Mouse (Mus musculus): Measurements from ENCODE around the gene M1ap.
A peak's percentile ranks its signal among the peaks of the same experiment; 100 is the strongest.

Gene M1ap

DNA sequence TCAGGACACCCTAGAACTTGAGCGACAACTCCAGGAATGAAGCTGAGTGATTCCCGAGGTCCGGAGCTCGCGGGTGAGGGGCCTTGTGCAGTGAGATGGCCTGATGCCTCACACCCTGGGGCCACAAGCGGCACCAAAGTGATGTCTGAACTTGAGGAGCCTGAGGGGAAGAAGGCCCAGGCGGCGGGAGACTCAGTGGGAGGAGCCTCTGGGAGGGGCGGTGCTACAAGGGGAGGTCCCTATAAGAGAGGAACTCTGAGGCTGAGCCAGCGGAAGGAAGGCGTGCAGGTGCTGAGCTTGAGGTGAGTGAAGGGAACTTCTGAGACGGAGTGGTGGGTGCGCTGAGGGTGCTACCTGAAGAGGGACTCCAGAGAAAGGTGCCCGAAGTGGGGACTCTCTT lies at the start of gene M1ap:
M1ap (plus strand) TSS at position 252 of the 400 bp plus-strand sequence.
- DNase-seq (ENCODE audit: low read depth): no peak

DNA sequence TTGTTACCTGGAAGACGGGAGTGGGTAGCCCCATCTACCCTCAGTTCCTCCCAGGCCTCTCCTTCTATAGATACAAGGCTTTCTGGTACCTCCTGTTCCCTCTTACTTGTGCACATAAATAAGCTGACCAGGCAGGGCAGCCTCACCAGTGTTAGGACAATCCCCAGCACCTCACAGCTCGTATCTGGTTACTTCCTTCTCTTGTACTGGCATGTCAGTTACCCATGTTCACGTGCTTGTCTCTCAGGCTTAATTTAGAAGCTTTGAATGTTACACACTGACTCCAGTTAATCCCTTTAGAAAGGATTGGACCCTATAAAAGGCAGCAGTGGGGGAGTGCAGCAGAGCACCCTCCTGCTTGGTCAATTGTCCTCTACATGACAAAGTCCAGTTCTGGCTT lies 49.4 kb upstream of the M1ap start:
- no peak for DNase-seq (ENCODE audit: low read depth)

- no peak for DNase-seq (ENCODE audit: low read depth)
These were observed 48.5 kb upstream of the M1ap start for GRCm38 (mm10) chr6:82898227-82898626.

DNA sequence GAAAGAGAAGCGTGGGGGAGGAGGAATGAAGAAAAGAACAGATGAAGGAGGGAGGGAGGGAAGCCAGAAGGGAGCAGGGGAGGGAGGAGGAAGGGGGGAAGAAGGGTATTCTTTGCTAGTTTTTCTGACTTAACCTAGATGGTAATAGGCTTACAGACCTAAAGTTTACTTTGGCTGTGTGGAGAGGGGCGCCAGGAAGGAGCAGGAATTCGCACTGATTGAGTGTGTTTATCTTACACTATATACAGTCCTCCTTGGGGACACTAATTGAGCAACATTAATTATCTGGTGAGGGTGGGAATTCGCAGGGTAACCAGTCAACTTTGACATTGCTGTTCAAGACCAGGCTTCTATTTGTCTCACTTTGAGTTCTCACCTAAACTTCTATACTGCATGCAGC lies 48.0 kb upstream of the M1ap start:
- DNase-seq (ENCODE audit: low read depth): no peak

DNA sequence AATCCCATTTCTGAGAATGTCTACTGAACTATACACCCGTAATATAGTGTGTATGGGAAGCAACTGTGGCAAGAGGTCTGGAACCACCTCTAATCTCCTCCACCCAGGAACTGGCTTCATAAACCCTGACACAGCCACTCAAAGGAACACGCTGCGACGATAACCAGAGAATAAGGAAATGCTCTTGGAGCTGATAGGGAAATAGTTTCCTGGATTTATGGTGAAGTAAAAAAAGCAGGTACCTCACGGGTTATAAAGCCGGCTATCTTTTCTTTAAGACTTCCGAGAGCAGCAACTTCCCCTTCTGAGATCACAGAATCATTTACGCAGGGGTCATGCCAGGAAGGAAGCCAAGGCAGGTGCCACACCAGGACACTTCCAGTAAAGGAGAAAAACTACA lies 44.1 kb upstream of the M1ap start:
- DNase-seq (ENCODE audit: low read depth): no peak

- no peak for DNase-seq (ENCODE audit: low read depth)
These were observed 39.7 kb upstream of the M1ap start for GRCm38 (mm10) chr6:82906985-82907384.

- DNase-seq (ENCODE audit: low read depth): no peak
These were observed 38.7 kb upstream of the M1ap start for GRCm38 (mm10) chr6:82908034-82908433.

- DNase-seq (ENCODE audit: low read depth): peak; percentile 44
These were observed 37.4 kb upstream of the M1ap start for GRCm38 (mm10) chr6:82909136-82909855.

- no peak for DNase-seq (ENCODE audit: low read depth)
These were observed 35.4 kb upstream of the M1ap start for GRCm38 (mm10) chr6:82911303-82911702.

DNA sequence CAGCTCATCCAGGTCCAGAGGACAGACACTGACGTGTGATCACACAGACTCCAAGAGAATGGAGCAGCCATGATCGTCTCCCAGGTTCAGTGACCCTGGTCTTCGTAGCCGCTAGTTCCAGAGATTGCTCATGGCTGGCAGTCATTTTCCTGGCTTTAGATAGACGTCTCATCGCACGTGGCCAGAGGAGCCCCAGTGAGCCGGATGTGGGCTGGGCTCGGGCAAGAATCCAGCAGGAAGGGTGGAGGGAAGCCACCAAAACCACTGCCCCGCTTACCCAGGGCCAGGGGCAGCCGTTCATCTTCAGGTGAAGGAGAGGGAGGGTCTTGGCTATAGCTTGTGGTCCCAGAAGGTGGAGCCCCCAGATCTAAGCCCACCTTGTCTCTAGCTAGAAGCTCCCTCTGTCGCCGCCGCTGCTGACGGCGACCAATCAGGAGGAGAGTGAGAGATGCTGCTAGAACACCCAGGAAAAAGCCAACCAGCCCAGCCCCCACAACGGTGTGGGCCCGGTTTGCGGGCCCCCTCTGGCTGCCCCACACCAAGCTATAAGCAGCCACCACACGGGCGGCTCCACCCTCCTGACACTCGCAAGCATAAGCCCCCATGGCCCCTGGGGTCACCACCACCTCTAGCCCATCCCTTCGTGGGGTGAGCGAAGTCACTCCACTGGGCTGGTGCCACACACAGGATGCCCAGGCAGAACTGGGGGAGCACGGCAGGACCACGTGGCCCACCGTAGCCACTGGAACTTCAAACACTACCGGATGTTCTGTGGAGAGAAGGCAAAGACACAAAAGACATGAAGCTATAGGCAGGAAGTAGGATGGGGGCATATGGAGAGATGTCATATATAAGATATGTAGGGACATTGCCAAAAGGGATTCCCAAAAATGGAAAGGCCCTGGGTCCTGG lies 33.1 kb upstream of the M1ap start:
- no peak for DNase-seq (ENCODE audit: low read depth)

DNA sequence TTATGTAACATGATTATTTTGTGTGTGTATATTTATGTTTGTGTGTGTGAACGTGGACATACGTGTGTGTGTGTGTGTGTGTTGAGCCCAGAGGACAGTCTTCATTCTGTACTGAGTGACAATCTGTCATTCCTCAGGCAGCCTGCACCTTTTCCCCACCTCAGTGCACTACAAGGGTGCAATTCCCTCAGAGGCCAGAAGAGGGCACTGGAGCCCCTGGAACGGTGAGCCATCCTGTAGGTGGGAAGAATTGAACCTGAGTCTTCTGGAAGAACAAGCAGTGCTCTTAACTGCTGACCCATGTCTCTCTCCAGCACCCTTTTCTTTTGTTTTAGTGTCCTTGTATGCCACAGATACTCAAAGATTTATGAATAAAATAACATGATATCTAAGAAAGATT lies 30.8 kb upstream of the M1ap start:
- peak; percentile 40 for DNase-seq (ENCODE audit: low read depth)

- DNase-seq (ENCODE audit: low read depth): no peak
These were observed 30.2 kb upstream of the M1ap start for GRCm38 (mm10) chr6:82916459-82916858.

GRCm38 (mm10) chr6:82917076-82917777 lies 29.5 kb upstream of the M1ap start:
- no peak for DNase-seq (ENCODE audit: low read depth)

GRCm38 (mm10) chr6:82917778-82918129 lies 28.9 kb upstream of the M1ap start:
- no peak for DNase-seq (ENCODE audit: low read depth)

DNA sequence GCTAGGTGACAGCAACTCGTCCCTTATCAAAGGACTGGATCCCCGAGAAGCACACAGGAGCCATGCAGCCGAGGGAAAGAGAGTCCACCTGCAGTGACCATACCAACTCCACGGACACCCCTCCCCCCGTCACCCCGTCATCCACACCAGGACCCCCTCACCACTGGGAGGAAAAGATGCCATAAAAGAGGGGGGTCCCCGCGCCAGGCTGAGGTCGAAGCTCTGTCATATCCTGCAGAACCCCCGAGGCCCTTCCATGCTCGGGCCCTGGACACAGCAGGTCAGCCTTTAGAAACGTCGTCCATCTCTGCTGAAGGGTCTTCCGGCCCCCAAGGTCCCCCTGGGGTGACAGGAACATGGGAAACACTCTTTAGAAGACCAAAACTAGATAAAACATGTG lies 28.3 kb upstream of the M1ap start:
- no peak for DNase-seq (ENCODE audit: low read depth)

DNA sequence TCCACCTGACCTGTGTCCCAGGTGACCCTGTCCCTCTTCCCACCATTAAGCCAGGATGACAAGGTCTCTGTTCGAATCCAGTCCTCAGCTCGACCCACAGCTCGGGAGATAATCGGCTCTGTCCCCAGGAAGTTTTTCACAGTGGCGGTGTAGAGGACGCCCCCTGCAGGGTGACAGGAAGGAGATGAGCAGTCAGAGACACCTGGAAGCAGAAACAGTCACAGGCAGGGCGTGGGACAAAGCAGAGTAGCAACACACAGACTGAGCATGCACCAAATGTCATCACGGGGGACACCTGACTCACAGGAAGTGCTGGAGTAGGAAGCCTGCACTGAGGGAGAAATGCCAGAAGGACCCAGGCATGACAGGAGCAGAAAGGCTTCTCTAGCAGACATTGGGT lies 27.2 kb upstream of the M1ap start:
- DNase-seq (ENCODE audit: low read depth): no peak

GRCm38 (mm10) chr6:82921426-82922224 lies 25.1 kb upstream of the M1ap start:
- DNase-seq (ENCODE audit: low read depth): no peak

- no peak for DNase-seq (ENCODE audit: low read depth)
These were observed 21.7 kb upstream of the M1ap start for GRCm38 (mm10) chr6:82925005-82925404.

GRCm38 (mm10) chr6:82926106-82926505 lies 20.6 kb upstream of the M1ap start:
- DNase-seq (ENCODE audit: low read depth): no peak

- no peak for DNase-seq (ENCODE audit: low read depth)
These were observed 20.2 kb upstream of the M1ap start for GRCm38 (mm10) chr6:82926528-82926927.

- DNase-seq (ENCODE audit: low read depth): no peak
These were observed 19.1 kb upstream of the M1ap start for GRCm38 (mm10) chr6:82927617-82928016.

Data from c-Kit-positive CD71-positive TER-119-negative erythroid progenitor cells, embryonic 14.5 days (primary cell).